Mouse (Mus musculus): ENCODE results near the gene Nckap5. TPM values are rescaled to one million over a fixed set of nuclear protein-coding genes. Genes with fewer than 3 reads are reported as not detected.
"Not testable (repeated sequence)": the region's sequence is repeated elsewhere in the genome, so short reads cannot be mapped to it uniquely, and the experiment has no call there.

The Nckap5 gene
- total RNA-seq, 2 experiments from 2014 or later, result not detected

GRCm38 (mm10) chr1:126105673-126106256 lies 724.8 kb downstream of the Nckap5 start:
- ATAC-seq (replicated peaks; ENCODE audit: poor library complexity, severe bottlenecking), result no peak

GRCm38 (mm10) chr1:126094346-126094745 lies 736.3 kb downstream of the Nckap5 start:
- no peak for ATAC-seq (replicated peaks; ENCODE audit: poor library complexity, severe bottlenecking)

GRCm38 (mm10) chr1:126091979-126092378 lies 738.6 kb downstream of the Nckap5 start:
- ATAC-seq (replicated peaks; ENCODE audit: poor library complexity, severe bottlenecking), result not testable (repeated sequence)

GRCm38 (mm10) chr1:126087181-126087580 lies 743.4 kb downstream of the Nckap5 start:
- no peak for ATAC-seq (replicated peaks; ENCODE audit: poor library complexity, severe bottlenecking)

- no peak for ATAC-seq (replicated peaks; ENCODE audit: poor library complexity, severe bottlenecking)
These were observed 754.3 kb downstream of the Nckap5 start for GRCm38 (mm10) chr1:126076312-126076711.

GRCm38 (mm10) chr1:126070861-126071260 lies 759.7 kb downstream of the Nckap5 start:
- ATAC-seq (replicated peaks; ENCODE audit: poor library complexity, severe bottlenecking), result no peak

GRCm38 (mm10) chr1:126051491-126051890 lies 779.1 kb downstream of the Nckap5 start:
- ATAC-seq (replicated peaks; ENCODE audit: poor library complexity, severe bottlenecking), result no peak

- no peak for ATAC-seq (replicated peaks; ENCODE audit: poor library complexity, severe bottlenecking)
These were observed 787.7 kb downstream of the Nckap5 start for GRCm38 (mm10) chr1:126042886-126043285.

- ATAC-seq (replicated peaks; ENCODE audit: poor library complexity, severe bottlenecking), result no peak
These were observed 803.1 kb downstream of the Nckap5 start for GRCm38 (mm10) chr1:126027536-126027935.

- no peak for ATAC-seq (replicated peaks; ENCODE audit: poor library complexity, severe bottlenecking)
These were observed 806.1 kb downstream of the Nckap5 start for GRCm38 (mm10) chr1:126024518-126024917.

GRCm38 (mm10) chr1:126022959-126023358 lies 807.6 kb downstream of the Nckap5 start:
- no peak for ATAC-seq (replicated peaks; ENCODE audit: poor library complexity, severe bottlenecking)

GRCm38 (mm10) chr1:126018654-126019053 lies 811.9 kb downstream of the Nckap5 start:
- not testable (repeated sequence) for ATAC-seq (replicated peaks; ENCODE audit: poor library complexity, severe bottlenecking)

GRCm38 (mm10) chr1:126011661-126012091 lies 818.9 kb downstream of the Nckap5 start:
- ATAC-seq (replicated peaks; ENCODE audit: poor library complexity, severe bottlenecking), result no peak

GRCm38 (mm10) chr1:126007571-126007970 lies 823.0 kb downstream of the Nckap5 start:
- ATAC-seq (replicated peaks; ENCODE audit: poor library complexity, severe bottlenecking), result no peak

- no peak for ATAC-seq (replicated peaks; ENCODE audit: poor library complexity, severe bottlenecking)
These were observed 824.9 kb downstream of the Nckap5 start for GRCm38 (mm10) chr1:126005672-126006071.

- no peak for ATAC-seq (replicated peaks; ENCODE audit: poor library complexity, severe bottlenecking)
These were observed 834.1 kb downstream of the Nckap5 start for GRCm38 (mm10) chr1:125996540-125996939.

GRCm38 (mm10) chr1:125987803-125988202 lies 842.8 kb downstream of the Nckap5 start:
- no peak for ATAC-seq (replicated peaks; ENCODE audit: poor library complexity, severe bottlenecking)

GRCm38 (mm10) chr1:125984570-125984969 lies 846.0 kb downstream of the Nckap5 start:
- no peak for ATAC-seq (replicated peaks; ENCODE audit: poor library complexity, severe bottlenecking)

GRCm38 (mm10) chr1:125974649-125975048 lies 856.0 kb downstream of the Nckap5 start:
- no peak for ATAC-seq (replicated peaks; ENCODE audit: poor library complexity, severe bottlenecking)

- no peak for ATAC-seq (replicated peaks; ENCODE audit: poor library complexity, severe bottlenecking)
These were observed 858.7 kb downstream of the Nckap5 start for GRCm38 (mm10) chr1:125971933-125972332.

GRCm38 (mm10) chr1:125967671-125968070 lies 862.9 kb downstream of the Nckap5 start:
- ATAC-seq (replicated peaks; ENCODE audit: poor library complexity, severe bottlenecking), result no peak

- no peak for ATAC-seq (replicated peaks; ENCODE audit: poor library complexity, severe bottlenecking)
These were observed 879.6 kb downstream of the Nckap5 start for GRCm38 (mm10) chr1:125951026-125951425.

- no peak for ATAC-seq (replicated peaks; ENCODE audit: poor library complexity, severe bottlenecking)
These were observed 881.5 kb downstream of the Nckap5 start for GRCm38 (mm10) chr1:125949076-125949475.

All from granulocyte monocyte progenitor cell, adult 5-6 weeks (primary cell).